In the genomic region with DNA sequence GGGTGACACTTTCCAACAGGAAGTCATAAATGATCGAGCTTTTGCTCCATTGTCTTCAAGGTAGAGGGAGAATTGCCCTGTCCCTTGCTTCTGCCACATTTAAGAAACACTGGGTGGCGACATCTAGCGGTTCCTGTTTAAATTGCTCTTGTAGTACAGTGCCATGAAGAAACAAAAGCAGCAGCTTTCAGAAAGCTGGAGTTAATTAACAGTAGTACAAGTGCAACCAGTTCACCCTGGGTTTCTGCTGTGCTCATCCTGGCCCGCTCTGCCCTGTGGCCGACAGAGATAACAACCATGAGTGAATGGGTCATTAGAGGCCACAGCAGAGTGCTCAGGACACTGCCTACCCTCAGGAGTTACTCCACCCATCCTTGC, we compare ENCODE assay signal across 8 mouse cellular contexts.
A peak's percentile ranks its signal among the peaks of the same experiment; 100 is the strongest.
DNase-seq lines count a peak whose midpoint lies in the region; ATAC-seq lines count a peak whose summit lies in the region.

No protein-coding gene starts in this region.

- peaks cover 16% of the 10 kb centered on the region for H3K4me1 ChIP-seq in embryonic facial prominence, embryonic 10.5 days
- H3K4me1 ChIP-seq in intestine, embryonic 15.5 days (replicated peaks), result no peaks in the 10 kb centered on the region

- peak overlapping the region; percentile 69; the same call in 1 of the 2 replicates for H3K27ac ChIP-seq in embryonic facial prominence, embryonic 10.5 days (replicated peaks)
- no peak overlapping the region for H3K27ac ChIP-seq in intestine, embryonic 15.5 days

- peak; percentile 77 for ATAC-seq in intestine, embryonic 15.5 days

- no peaks in the 10 kb centered on the region for H3K36me3 ChIP-seq in embryonic facial prominence, embryonic 10.5 days (replicated peaks)
- no peaks in the 10 kb centered on the region for H3K36me3 ChIP-seq in intestine, embryonic 15.5 days

- DNase-seq in urinary bladder, postnatal 14 days (ENCODE audit: low spot score), result peak; percentile 81
- DNase-seq in urinary bladder, adult 2 months (ENCODE audit: low spot score), result no peak
- DNase-seq in embryonic facial prominence, embryonic 10.5 days (ENCODE audit: low spot score), result peak; percentile 78
- DNase-seq in gonadal fat pad, adult 2 months (ENCODE audit: low read depth), result peak; percentile 38
- peak; percentile 71 to 82 for DNase-seq in left cerebral cortex, postnatal 10 days (ENCODE audit: extremely low spot score in 1 of 2, low spot score in 2 of 2)
- peak; percentile 87 for DNase-seq in mesoderm, embryonic 11.5 days (ENCODE audit: low read depth, low spot score)
- peak; percentile 83 for DNase-seq in right cerebral cortex, postnatal 4 days

- no peak overlapping the region for H3K4me2 ChIP-seq in intestine, embryonic 15.5 days (replicated peaks)

- H3K4me3 ChIP-seq in embryonic facial prominence, embryonic 10.5 days, result no peak overlapping the region
- no peak overlapping the region for H3K4me3 ChIP-seq in intestine, embryonic 15.5 days (replicated peaks)

- no peaks in the 10 kb centered on the region for H3K9me3 ChIP-seq in embryonic facial prominence, embryonic 10.5 days
- no peaks in the 10 kb centered on the region for H3K9me3 ChIP-seq in intestine, embryonic 15.5 days

- intact Hi-C loops in left cerebral cortex, postnatal 10 days (cut with DNase I), result loop anchor here (5.0 to 10.0 kb wide), 3 partner anchors 166 to 329 kb away; partner anchors contain the start of gene Arl5a

- H3K9ac ChIP-seq in intestine, embryonic 15.5 days, result no peak overlapping the region

- no peaks in the 10 kb centered on the region for H3K27me3 ChIP-seq in embryonic facial prominence, embryonic 10.5 days (replicated peaks; ENCODE audit: low read depth, poor library complexity, severe bottlenecking)
- no peaks in the 10 kb centered on the region for H3K27me3 ChIP-seq in intestine, embryonic 15.5 days (replicated peaks)

- WGBS in embryonic facial prominence, embryonic 10.5 days, result 1% methylated on average over 5 of the region's 5 CpGs
- 2% methylated on average over 5 of the region's 5 CpGs for WGBS in intestine, embryonic 15.5 days
